Mouse (Mus musculus) Muller cell, postnatal 12 days (primary cell): ENCODE measurements at regions not wholly inside any gene's neighbourhood (a gene's known extent, or its start where the extent isn't known, plus 50 kb on each side); places are given as distances from the start of the nearest gene placed in this dataset.
"Not testable (repeated sequence)": the region's sequence is repeated elsewhere in the genome, so short reads cannot be mapped to it uniquely, and the experiment has no call there.

Experiments used
- DNase-seq: peaks from one replicate; pipeline ENCODE4 v3.0.0-alpha.2; 2015; ENCODE audit errors: inconsistent ontology term

DNA sequence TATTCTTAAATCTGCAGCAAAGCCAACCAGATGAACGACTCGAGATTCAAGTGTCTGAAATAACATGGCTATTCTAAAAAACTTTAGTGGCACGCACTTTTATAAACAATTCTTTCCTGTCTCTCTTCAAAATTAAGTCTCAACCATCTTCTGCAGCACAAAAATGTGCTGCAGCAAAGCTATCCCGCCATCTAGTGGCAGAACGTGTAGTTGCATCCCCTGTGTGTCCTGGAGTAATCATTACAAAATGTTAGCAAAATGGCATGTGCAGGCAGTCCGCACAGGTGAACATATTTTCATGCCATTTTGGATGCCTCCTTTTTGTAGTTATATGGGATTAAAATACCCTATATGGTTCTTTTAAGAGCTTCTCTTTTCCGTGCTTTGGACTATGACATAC, 293.1 kb upstream of the Slc7a14 start:
- peak; percentile 14 for DNase-seq

- DNase-seq: not testable (repeated sequence)
Observed at GRCm38 (mm10) chr3:31596581-31596980, 286.4 kb upstream of the Slc7a14 start.

DNA sequence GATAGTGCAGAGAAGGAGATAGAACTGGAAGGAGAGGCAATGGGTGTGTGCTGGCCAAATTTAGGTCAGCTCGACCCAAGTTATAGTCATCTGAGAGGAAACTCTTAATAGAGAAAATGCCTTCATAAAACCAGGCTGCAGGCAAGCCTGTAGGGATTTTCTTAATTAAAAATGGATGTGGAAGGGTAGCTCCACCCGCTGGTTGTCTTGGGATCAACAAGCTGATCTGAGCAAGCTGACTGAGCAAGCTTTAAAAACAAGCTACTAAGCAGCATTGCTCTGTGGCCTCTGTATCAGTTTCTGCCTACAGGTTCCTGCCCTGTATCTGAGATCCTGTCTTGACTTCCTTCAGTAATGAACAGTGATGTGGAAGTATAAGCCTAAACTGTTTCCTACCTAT, 275.8 kb upstream of the Slc7a14 start:
- DNase-seq: peak; percentile 12

- no peak for DNase-seq
Observed at GRCm38 (mm10) chr3:31573849-31574248, 263.7 kb upstream of the Slc7a14 start.
